Mouse (Mus musculus) intestine, embryonic 14.5 days (tissue): Measurements from ENCODE around the gene Ctss. TPM values are rescaled to one million over a fixed set of nuclear protein-coding genes. Genes with fewer than 3 reads are reported as not detected.
A peak's percentile ranks its signal among the peaks of the same experiment; 100 is the strongest.

Experiments used
- ATAC-seq: fragments of 200-750 bp; cut with Nextera tagmentation; replicated peaks from 2 replicates; pipeline ENCODE4 v1.8.0; 2017; ENCODE audit warnings: low read depth, moderate number of reproducible peaks, moderate TSS enrichment, moderate library complexity; ENCODE audit not compliant: low FRiP score, low TSS enrichment
- DNase-seq: peaks from one replicate; pipeline ENCODE4 v3.0.0-alpha.2; 2018; ENCODE audit warnings: low spot score
- H3K27ac ChIP-seq: fragments of 300-500 bp; sonication (generic); 2 replicates; pipeline ENCODE4 v1.5.1; 2014; ENCODE audit warnings: low read depth, mild to moderate bottlenecking, control low read depth
- H3K27me3 ChIP-seq: fragments of 300-500 bp; sonication (generic); replicated peaks from 2 replicates; pipeline ENCODE4 v1.6.1; 2014; ENCODE audit warnings: low read length, control low read depth; ENCODE audit not compliant: control insufficient read depth, insufficient read depth
- H3K36me3 ChIP-seq: fragments of 300-500 bp; sonication (generic); 2 replicates; pipeline ENCODE4 v1.6.1; 2014; ENCODE audit warnings: low read length, control low read depth; ENCODE audit not compliant: control insufficient read depth, insufficient read depth
- H3K4me1 ChIP-seq: fragments of 300-500 bp; sonication (generic); replicated peaks from 2 replicates; pipeline ENCODE4 v1.6.1; 2014; ENCODE audit warnings: low read length, control low read depth, mixed read lengths; ENCODE audit not compliant: control insufficient read depth, insufficient read depth
- H3K4me2 ChIP-seq: fragments of 300-500 bp; sonication (generic); 2 replicates; pipeline ENCODE4 v1.6.1; 2014; ENCODE audit warnings: low read length
- H3K4me3 ChIP-seq: fragments of 300-500 bp; sonication (generic); 2 replicates; pipeline ENCODE4 v1.5.1; 2014; ENCODE audit warnings: low read depth, low read length, control low read depth, mixed read lengths
- H3K9ac ChIP-seq: fragments of 300-500 bp; sonication (generic); 2 replicates; pipeline ENCODE4 v1.6.1; 2014; ENCODE audit warnings: mild to moderate bottlenecking, low read length
- H3K9me3 ChIP-seq: fragments of 300-500 bp; sonication (generic); 2 replicates; pipeline ENCODE4 v1.6.1; 2016; ENCODE audit warnings: low read length, control low read depth; ENCODE audit not compliant: control insufficient read depth
- WGBS: fragments of 180-500 bp; shearing (Covaris S2); extraction: QIAGEN DNeasy Blood & Tissue Kit; methylation state at CpG from one replicate; pipeline ENCODE4 v1.1.7; 2014; 5-methylcytosine and 5-hydroxymethylcytosine counted together
- polyA plus RNA-seq: library from polyadenylated mRNA; unstranded; fragments of >200 nt; fragmentation: Nextera tagmentation; extraction: Ambion mirVana; gene quantifications from 2 replicates; pipeline ENCODE4 v1.2.1, GENCODE M21; 2014

The Ctss gene
- 22.4 and 26.6 TPM in 2 replicates for polyA plus RNA-seq

DNA sequence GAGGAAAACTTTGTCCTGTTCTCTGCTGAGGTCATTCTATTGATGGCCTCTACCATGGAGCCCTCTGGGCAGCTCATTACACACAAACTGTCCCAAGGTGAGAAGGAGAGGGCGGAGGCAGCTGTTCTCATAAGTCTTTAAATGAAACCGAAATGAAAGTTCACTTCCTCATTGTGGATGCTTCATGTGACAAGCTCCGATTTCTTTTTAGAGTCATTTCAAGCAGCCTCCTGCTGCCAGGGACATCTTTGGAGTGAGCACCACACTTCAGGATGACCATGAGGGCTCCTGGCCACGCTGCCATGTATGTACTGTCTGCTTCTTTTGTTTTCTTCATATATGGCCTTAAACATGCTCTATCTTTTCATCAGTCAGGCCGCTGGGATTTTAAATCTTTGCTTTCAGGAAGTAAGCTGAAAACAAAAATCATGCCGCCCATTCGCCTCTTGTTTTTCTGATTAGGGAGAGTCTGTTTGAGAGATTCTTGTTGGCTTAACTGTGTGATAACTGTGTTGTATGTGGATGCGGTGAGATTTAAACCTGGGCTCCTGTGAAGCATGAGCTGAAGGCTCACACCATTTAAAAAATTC is at the start of gene Ctss:
Gene Ctss, plus strand, starts transcription at position 165 of the 590 bp plus-strand sequence.
- Histone ChIP-seq H3K4me3 (no peak within 1 kb of the TSS), H3K27ac (no peak within 1 kb of the TSS), H3K27me3 (no peaks in the 10 kb centered on the region), H3K4me2 (no peak within 1 kb of the TSS), H3K9me3 (no peaks in the 10 kb centered on the region), H3K4me1 (no peaks in the 10 kb centered on the region), H3K9ac (no peak within 1 kb of the TSS), H3K36me3 (no peaks in the 10 kb centered on the region)
- DNase-seq (no peak), ATAC-seq (no peak)
- WGBS: 82% methylated on average over 8 of the region's 8 CpGs

DNA sequence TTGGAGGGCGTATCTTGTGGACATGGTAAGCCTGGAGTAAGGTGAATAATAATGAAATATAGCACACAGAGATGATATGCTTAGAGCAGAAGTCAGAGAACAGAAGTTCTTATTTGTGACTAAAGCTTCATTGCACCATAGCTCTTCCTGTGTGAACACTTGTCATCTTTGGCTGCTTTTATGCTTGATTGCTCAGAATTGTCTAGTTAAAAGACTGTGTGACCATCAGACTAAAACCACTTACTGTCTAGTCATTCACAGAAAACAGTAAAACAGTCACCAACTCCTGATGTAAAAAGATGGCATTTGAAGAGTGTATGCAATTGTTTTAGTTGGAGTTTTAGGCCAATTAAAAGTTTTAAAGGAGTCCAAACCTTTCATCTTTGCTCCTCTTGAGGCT is 47.6 kb upstream of the Ctss start:
- Histone ChIP-seq H3K9me3 (no peaks in the 10 kb centered on the region), H3K36me3 (peaks cover 84% of the 10 kb centered on the region), H3K27ac (no peak overlapping the region), H3K4me2 (no peak overlapping the region), H3K4me1 (no peaks in the 10 kb centered on the region), H3K9ac (no peak overlapping the region), H3K27me3 (no peaks in the 10 kb centered on the region), H3K4me3 (no peak overlapping the region)
- ATAC-seq: no peak
- WGBS: 92% methylated on average over 1 of the region's 1 CpGs
- DNase-seq: no peak

DNA sequence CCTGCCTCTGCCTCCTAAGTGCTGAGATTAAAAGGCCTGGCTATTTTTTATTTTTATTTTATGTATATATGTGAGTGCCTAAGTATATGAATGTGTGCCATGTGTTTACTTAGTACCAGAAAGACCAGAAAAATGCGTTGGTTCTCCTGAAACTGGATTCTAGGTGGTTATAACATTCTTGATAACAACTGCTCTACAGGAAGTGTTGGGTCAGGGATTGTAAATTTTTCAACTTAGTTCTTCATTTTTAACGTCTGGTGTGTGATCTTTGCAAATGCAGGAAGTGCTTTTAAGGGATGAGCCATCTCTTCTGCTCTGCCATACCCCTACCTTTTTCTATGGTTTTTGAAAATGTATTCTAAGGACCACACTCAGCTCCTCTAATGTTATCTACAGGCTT is 40.2 kb upstream of the Ctss start:
- no peak overlapping the region for H3K4me3 ChIP-seq
- DNase-seq (no peak), ATAC-seq (no peak)
- H3K4me1 ChIP-seq: no peaks in the 10 kb centered on the region
- no peaks in the 10 kb centered on the region for H3K27me3 ChIP-seq
- 73% methylated on average over 2 of the region's 2 CpGs for WGBS
- no peak overlapping the region for H3K4me2 ChIP-seq
- no peak overlapping the region for H3K27ac ChIP-seq
- H3K9ac ChIP-seq: no peak overlapping the region
- H3K36me3 ChIP-seq: peaks cover 83% of the 10 kb centered on the region
- H3K9me3 ChIP-seq: no peaks in the 10 kb centered on the region

DNA sequence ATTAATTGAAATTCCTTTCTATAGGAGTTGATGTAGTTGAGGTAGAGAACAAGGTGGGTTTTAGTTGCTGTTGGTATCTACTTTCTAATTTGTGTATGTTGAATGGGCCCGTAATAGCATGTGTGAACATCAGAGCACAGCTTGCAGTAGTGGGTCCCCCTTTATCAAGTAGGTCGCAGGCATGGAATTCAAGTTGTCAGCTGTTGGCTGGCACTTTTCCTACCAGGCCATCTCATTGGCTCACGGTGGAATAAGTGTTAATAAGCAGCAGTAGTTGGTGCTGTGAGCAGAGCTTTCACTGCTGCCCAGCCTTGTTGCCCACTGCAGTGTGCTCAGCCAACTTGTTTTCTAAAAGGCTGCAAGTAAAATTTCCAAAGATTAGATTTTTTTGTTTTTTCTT is 37.9 kb upstream of the Ctss start:
- WGBS: 85% methylated on average over 3 of the region's 3 CpGs
- Histone ChIP-seq H3K9ac (no peak overlapping the region), H3K4me2 (no peak overlapping the region), H3K27me3 (no peaks in the 10 kb centered on the region), H3K4me3 (no peak overlapping the region), H3K27ac (no peak overlapping the region), H3K36me3 (peaks cover 89% of the 10 kb centered on the region), H3K9me3 (no peaks in the 10 kb centered on the region), H3K4me1 (no peaks in the 10 kb centered on the region)
- ATAC-seq: no peak
- DNase-seq: no peak

DNA sequence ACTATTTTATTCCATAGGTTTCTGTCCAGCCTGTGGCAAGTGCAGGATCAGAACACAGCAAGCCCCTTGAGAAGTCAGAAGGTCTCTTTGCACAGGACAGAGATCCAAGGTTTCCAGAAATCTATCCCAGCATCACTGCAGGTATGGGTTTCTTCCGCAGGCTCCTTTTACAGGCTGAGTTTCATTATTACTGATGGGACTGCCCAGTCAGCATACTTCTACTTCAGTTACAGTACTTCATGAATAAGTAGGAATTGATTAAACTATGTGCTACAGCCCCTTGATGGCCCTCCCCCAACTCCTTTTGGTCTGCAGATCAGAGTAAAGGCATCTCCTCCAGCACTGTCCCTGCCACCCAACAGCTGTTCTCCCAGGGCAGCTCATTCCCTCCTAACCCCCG is 36.3 kb upstream of the Ctss start:
- H3K9ac ChIP-seq: no peak overlapping the region
- 97% methylated on average over 2 of the region's 2 CpGs for WGBS
- ATAC-seq: no peak

DNA sequence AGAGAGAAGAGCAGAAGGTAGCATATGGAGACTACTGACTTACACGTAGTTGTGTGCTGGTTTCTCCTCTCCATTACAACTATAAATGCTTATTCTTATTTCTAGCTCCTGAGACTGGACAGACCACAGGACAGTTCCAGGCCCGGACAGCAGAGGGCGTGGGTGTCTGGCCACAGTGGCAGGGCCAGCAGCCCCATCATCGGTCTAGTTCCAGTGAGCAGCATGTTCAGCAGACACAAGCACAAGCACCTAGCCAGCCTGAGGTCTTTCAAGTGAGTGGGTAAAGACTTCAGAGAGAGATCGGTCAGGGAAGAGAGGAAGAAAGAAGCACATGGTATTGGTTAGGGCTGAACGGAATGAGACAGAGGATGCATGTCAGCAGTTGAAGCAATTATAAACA is 32.2 kb upstream of the Ctss start:
- no peaks in the 10 kb centered on the region for H3K9me3 ChIP-seq
- peaks cover 72% of the 10 kb centered on the region for H3K36me3 ChIP-seq
- H3K4me1 ChIP-seq: no peaks in the 10 kb centered on the region
- H3K4me3 ChIP-seq: no peak overlapping the region
- no peak for ATAC-seq
- no peak overlapping the region for H3K27ac ChIP-seq
- peak; percentile 75 for DNase-seq
- WGBS: 64% methylated on average over 6 of the region's 6 CpGs
- H3K4me2 ChIP-seq: no peak overlapping the region
- no peaks in the 10 kb centered on the region for H3K27me3 ChIP-seq
- no peak overlapping the region for H3K9ac ChIP-seq

More for the DNA sequence above, 36.3 kb upstream of the Ctss start:
- peaks cover 92% of the 10 kb centered on the region for H3K36me3 ChIP-seq
- DNase-seq: no peak
- H3K9me3 ChIP-seq: no peaks in the 10 kb centered on the region
- H3K4me3 ChIP-seq: no peak overlapping the region
- no peaks in the 10 kb centered on the region for H3K27me3 ChIP-seq
- no peaks in the 10 kb centered on the region for H3K4me1 ChIP-seq
- no peak overlapping the region for H3K27ac ChIP-seq
- H3K4me2 ChIP-seq: no peak overlapping the region

DNA sequence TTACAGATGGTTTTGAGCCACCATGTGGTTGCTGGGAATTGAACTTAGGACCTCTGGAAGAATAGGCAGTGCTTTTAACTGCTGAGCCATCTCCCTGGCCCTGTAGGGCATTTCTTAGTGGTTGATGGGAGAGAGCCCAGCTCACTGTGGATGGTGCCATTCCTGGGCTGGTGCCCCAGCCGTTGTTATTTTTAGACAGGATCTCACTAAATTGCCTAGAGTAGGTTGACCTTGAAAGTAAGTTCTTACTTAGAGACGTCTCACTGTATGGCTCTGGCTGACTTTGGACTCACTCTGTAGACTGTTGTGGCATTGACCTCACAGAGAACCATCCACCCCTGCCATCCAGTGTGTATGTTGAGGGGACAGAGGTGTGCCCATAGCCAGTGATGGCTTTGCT is 28.4 kb upstream of the Ctss start:
- ATAC-seq (no peak), DNase-seq (no peak)
- H3K27me3 ChIP-seq: no peaks in the 10 kb centered on the region
- H3K4me3 ChIP-seq: no peak overlapping the region
- H3K36me3 ChIP-seq: peaks cover 35% of the 10 kb centered on the region
- no peak overlapping the region for H3K9ac ChIP-seq
- WGBS: 75% methylated on average over 2 of the region's 2 CpGs
- H3K4me1 ChIP-seq: no peaks in the 10 kb centered on the region
- H3K9me3 ChIP-seq: no peaks in the 10 kb centered on the region
- no peak overlapping the region for H3K27ac ChIP-seq
- H3K4me2 ChIP-seq: no peak overlapping the region

DNA sequence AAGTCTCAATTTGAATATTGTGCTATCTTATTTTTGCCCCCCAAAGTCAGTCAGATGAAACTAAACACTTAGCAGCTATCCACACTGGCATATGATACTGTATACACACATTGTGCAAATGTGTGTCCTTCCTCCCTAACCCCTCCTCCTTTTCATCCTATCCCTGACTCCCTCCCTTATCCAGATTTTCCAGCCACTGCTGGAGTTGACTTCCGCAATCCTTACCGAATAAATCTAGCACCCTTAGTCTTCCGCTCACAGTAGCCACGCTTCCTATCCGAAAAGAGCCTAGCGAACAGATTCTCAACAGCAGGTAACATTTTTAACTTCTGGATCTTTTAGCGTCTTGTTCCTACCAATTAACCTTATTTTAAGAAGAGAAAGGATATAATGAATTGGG is 27.6 kb upstream of the Ctss start, which contains the start of gene Ctsk:
Gene Ctsk, plus strand, starts transcription at position 233 of the 400 bp plus-strand sequence.
- no peaks in the 10 kb centered on the region for H3K27me3 ChIP-seq
- no peaks in the 10 kb centered on the region for H3K9me3 ChIP-seq
- 55% methylated on average over 7 of the region's 7 CpGs for WGBS
- H3K4me2 ChIP-seq: peak within 1 kb of the TSS; percentile 49
- H3K36me3 ChIP-seq: peaks cover 27% of the 10 kb centered on the region
- no peak within 1 kb of the TSS for H3K9ac ChIP-seq
- H3K4me1 ChIP-seq: no peaks in the 10 kb centered on the region
- H3K4me3 ChIP-seq: peak within 1 kb of the TSS; percentile 19
- peak within 1 kb of the TSS; percentile 40 for H3K27ac ChIP-seq
- DNase-seq (no peak), ATAC-seq (no peak)

DNA sequence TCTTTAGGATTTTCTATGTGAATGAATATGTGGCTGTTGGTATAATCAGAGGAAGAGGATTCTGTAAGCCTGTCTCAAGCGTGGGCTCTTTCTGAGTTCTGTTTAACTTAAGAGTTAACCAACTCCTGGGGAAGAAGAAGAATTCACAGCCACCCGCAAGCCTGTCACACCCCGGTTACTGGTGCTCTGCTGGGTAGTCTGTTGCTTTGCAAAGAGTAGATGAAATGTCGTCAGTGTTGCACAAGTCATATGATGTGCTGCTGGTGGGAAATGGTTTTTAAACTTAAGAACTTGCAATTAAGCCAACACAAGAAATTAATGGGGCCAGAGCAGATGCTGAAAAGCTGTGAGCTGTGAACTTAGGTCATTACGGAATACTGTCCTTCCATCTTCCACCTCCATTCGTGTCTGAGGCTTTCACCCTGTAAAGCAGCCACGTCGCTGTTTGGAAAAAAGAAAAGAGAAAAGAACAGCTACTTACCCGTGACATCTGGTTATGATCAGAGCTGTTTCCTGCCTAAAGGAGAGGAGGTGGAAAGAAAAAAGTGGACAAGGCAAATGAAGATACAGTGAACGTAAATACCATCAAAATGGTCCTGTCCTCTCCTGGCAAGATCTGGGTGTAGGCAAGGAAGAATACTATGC is 27.0 kb upstream of the Ctss start:
- 31% methylated on average over 10 of the region's 10 CpGs for WGBS
- H3K27ac ChIP-seq: peak overlapping the region; percentile 40

More for the DNA sequence above, 27.0 kb upstream of the Ctss start:
- Histone ChIP-seq H3K9ac (no peak overlapping the region), H3K4me3 (peak overlapping the region; percentile 19), H3K4me2 (peak overlapping the region; percentile 49), H3K9me3 (no peaks in the 10 kb centered on the region), H3K36me3 (peaks cover 21% of the 10 kb centered on the region), H3K27me3 (no peaks in the 10 kb centered on the region), H3K4me1 (no peaks in the 10 kb centered on the region)
- DNase-seq: no peak
- ATAC-seq: no peak
